In genomic region chr2:103073219-103073982, GRCm38 (mm10) we compare ENCODE assay signal across 8 mouse cellular contexts. TPM values are rescaled to one million over a fixed set of nuclear protein-coding genes. Genes with fewer than 3 reads are reported as not detected.
DNase-seq lines count a peak whose midpoint lies in the region; ATAC-seq and TF ChIP-seq lines count a peak whose summit lies in the region.

TSS of gene Pdhx (minus strand) at chr2:103073513.
TSS of gene Apip (plus strand) at chr2:103073675.

- no peaks in the 10 kb centered on the region for H3K9me3 ChIP-seq in erythroblast, embryonic 14.5 days (ENCODE audit: control insufficient read depth, low read length)
- no peaks in the 10 kb centered on the region for H3K9me3 ChIP-seq in heart, embryonic 11.5 days (replicated peaks; ENCODE audit: control insufficient read depth, low read length)
- no peaks in the 10 kb centered on the region for H3K9me3 ChIP-seq in kidney, embryonic 16.5 days (ENCODE audit: low read length)

- H3K36me3 ChIP-seq in C2C12 (ENCODE audit: control insufficient read depth, insufficient read depth) (no peaks in the 10 kb centered on the region), myocyte (ENCODE audit: control insufficient read depth, insufficient read depth) (no peaks in the 10 kb centered on the region)
- H3K36me3 ChIP-seq in erythroblast, embryonic 14.5 days (ENCODE audit: control insufficient read depth) = peaks cover 31% of the 10 kb centered on the region
- H3K36me3 ChIP-seq in heart, embryonic 11.5 days (ENCODE audit: control insufficient read depth, insufficient read depth, low read length) = no peaks in the 10 kb centered on the region
- no peaks in the 10 kb centered on the region for H3K36me3 ChIP-seq in kidney, embryonic 16.5 days (ENCODE audit: insufficient read depth, low read length)
- H3K36me3 ChIP-seq in liver, adult 2 months (ENCODE audit: control insufficient read depth, insufficient read depth, low read length) = no peaks in the 10 kb centered on the region
- H3K36me3 ChIP-seq in splenic B cell, adult 2 months (ENCODE audit: control insufficient read depth, insufficient read depth, low read length, poor library complexity, severe bottlenecking) = no peaks in the 10 kb centered on the region

- no peaks in the 10 kb centered on the region for H3K27me3 ChIP-seq in C2C12 (ENCODE audit: control insufficient read depth, insufficient read depth, insufficient read length)
- no peaks in the 10 kb centered on the region for H3K27me3 ChIP-seq in erythroblast, embryonic 14.5 days (ENCODE audit: control insufficient read depth)
- H3K27me3 ChIP-seq in heart, embryonic 11.5 days (ENCODE audit: control insufficient read depth, insufficient read depth, low read length) = no peaks in the 10 kb centered on the region
- no peaks in the 10 kb centered on the region for H3K27me3 ChIP-seq in kidney, embryonic 16.5 days (ENCODE audit: insufficient read depth, low read length)
- H3K27me3 ChIP-seq in liver, adult 2 months (ENCODE audit: control insufficient read depth, insufficient read depth, low read length) = no peaks in the 10 kb centered on the region
- H3K27me3 ChIP-seq in myocyte (ENCODE audit: control insufficient read depth, insufficient read depth, insufficient read length) = no peaks in the 10 kb centered on the region
- no peaks in the 10 kb centered on the region for H3K27me3 ChIP-seq in splenic B cell, adult 2 months (ENCODE audit: control insufficient read depth, insufficient read depth, low read length, poor library complexity, severe bottlenecking)

- H3K27ac ChIP-seq in heart, embryonic 11.5 days (ENCODE audit: low read depth, low read length) = peak within 1 kb of the TSS; percentile 84
- H3K27ac ChIP-seq in kidney, embryonic 16.5 days (ENCODE audit: low read length) = peak within 1 kb of the TSS; percentile 71
- peak within 1 kb of the TSS; percentile 82 for H3K27ac ChIP-seq in liver, adult 2 months (replicated peaks; ENCODE audit: insufficient read depth, low read depth, low read length)

- peaks cover 48% of the 10 kb centered on the region for H3K4me1 ChIP-seq in erythroblast, embryonic 14.5 days (ENCODE audit: control insufficient read depth)
- peaks cover 8% of the 10 kb centered on the region; the same call in 1 of the 2 replicates for H3K4me1 ChIP-seq in heart, embryonic 11.5 days (ENCODE audit: control insufficient read depth, insufficient read depth, low read length)
- peaks cover 26% of the 10 kb centered on the region for H3K4me1 ChIP-seq in kidney, embryonic 16.5 days (ENCODE audit: insufficient read depth, low read length)
- peaks cover 15% of the 10 kb centered on the region; the same call in 1 of the 2 replicates for H3K4me1 ChIP-seq in liver, adult 2 months (ENCODE audit: control insufficient read depth, insufficient read depth, low read length)

- H3K9ac ChIP-seq in heart, embryonic 11.5 days (ENCODE audit: low read depth, low read length) = peak within 1 kb of the TSS; percentile 89
- H3K9ac ChIP-seq in kidney, embryonic 16.5 days (replicated peaks; ENCODE audit: low read length) = peak within 1 kb of the TSS; percentile 84
- peak within 1 kb of the TSS; percentile 89 for H3K9ac ChIP-seq in liver, adult 2 months (ENCODE audit: low read depth, low read length)

- H3ac ChIP-seq in C2C12 (ENCODE audit: control insufficient read depth, insufficient read length, low read depth) = peak within 1 kb of the TSS; percentile 79
- H3ac ChIP-seq in myocyte (ENCODE audit: control insufficient read depth, insufficient read length) = peak within 1 kb of the TSS; percentile 86

- peak within 1 kb of the TSS; percentile 69 for H3K4me2 ChIP-seq in heart, embryonic 11.5 days
- peak within 1 kb of the TSS; percentile 76 for H3K4me2 ChIP-seq in kidney, embryonic 16.5 days (replicated peaks; ENCODE audit: low read depth, low read length)
- peak within 1 kb of the TSS; percentile 92 for H3K4me2 ChIP-seq in myocyte (ENCODE audit: low read depth)

- peak; percentile 100 for DNase-seq in brain, embryonic 14.5 days (ENCODE audit: low read depth)
- peak; percentile 93 for DNase-seq in liver, adult 2 months (ENCODE audit: extremely low read depth, low read depth, low spot score)
- peak; percentile 99 for DNase-seq in splenic B cell, adult 2 months (ENCODE audit: low read depth, low spot score)

- peak; percentile 99 for ATAC-seq in heart, embryonic 11.5 days (replicated peaks; ENCODE audit: insufficient number of reproducible peaks, low FRiP score, low TSS enrichment)
- peak; percentile 100 for ATAC-seq in kidney, embryonic 16.5 days (ENCODE audit: low FRiP score, low TSS enrichment)

- H3K4me3 ChIP-seq in C2C12 (ENCODE audit: insufficient read depth, poor library complexity, severe bottlenecking) (peak within 1 kb of the TSS; percentile 51), myocyte (peak within 1 kb of the TSS; percentile 81)
- H3K4me3 ChIP-seq in erythroblast, embryonic 14.5 days (replicated peaks) = peak within 1 kb of the TSS; percentile 86
- peak within 1 kb of the TSS; percentile 93 for H3K4me3 ChIP-seq in heart, embryonic 11.5 days (ENCODE audit: low read depth, low read length)
- H3K4me3 ChIP-seq in kidney, embryonic 16.5 days (ENCODE audit: low read length) = peak within 1 kb of the TSS; percentile 84
- peak within 1 kb of the TSS; percentile 78 for H3K4me3 ChIP-seq in liver, adult 2 months (ENCODE audit: insufficient read depth, low read depth, low read length)

- H3K79me3 ChIP-seq in C2C12 (ENCODE audit: low read depth) = peaks cover 19% of the 10 kb centered on the region

- H3K79me2 ChIP-seq in C2C12 (ENCODE audit: control insufficient read depth, insufficient read depth) (peaks cover 59% of the 10 kb centered on the region), myocyte (ENCODE audit: control insufficient read depth, insufficient read depth) (peaks cover 46% of the 10 kb centered on the region)
- H3K79me2 ChIP-seq in liver, adult 2 months (ENCODE audit: control insufficient read depth, insufficient read depth, low read length) = peaks cover 29% of the 10 kb centered on the region

- TF ChIP-seq POLR2A in brain, embryonic 14.5 days (IDR thresholded peaks at IDR 0.05; ENCODE audit: borderline replicate concordance, extremely low read depth, insufficient read depth, insufficient read length, poor library complexity, severe bottlenecking) = peak; percentile 85; the same call in 1 of the 2 replicates
- TF ChIP-seq POLR2A in liver, adult 2 months (IDR thresholded peaks at IDR 0.05; ENCODE audit: extremely low read depth, insufficient read depth, low read length) = peak; percentile 93
- peak; percentile 71 for TF ChIP-seq POLR2A in myocyte (IDR thresholded peaks at IDR 0.05; ENCODE audit: insufficient read length, low read depth)

- whole genome bisulfite sequencing in heart, embryonic 11.5 days (ENCODE audit: insufficient replicate concordance) = under 1% methylated on average over 55 of the region's 55 CpGs
- WGBS in kidney, embryonic 16.5 days = under 1% methylated on average over 55 of the region's 55 CpGs
- under 1% methylated on average over 55 of the region's 55 CpGs for WGBS in liver, adult 2 months

- TF ChIP-seq CTCF in C2C12 (IDR thresholded peaks at IDR 0.05; ENCODE audit: control insufficient read depth, insufficient read depth, insufficient read length) = no peak
- TF ChIP-seq CTCF in brain, embryonic 14.5 days (IDR thresholded peaks at IDR 0.05; ENCODE audit: borderline replicate concordance, extremely low read depth, insufficient read depth, insufficient read length) = no peak
- no peak for TF ChIP-seq CTCF in liver, adult 2 months (IDR thresholded peaks at IDR 0.05; ENCODE audit: low read depth, low read length)

TF ChIP-seq in C2C12, 6 proteins besides CTCF, POLR2A, EP300 and RAD21:
- TF ChIP-seq MYOG (IDR thresholded peaks at IDR 0.05; ENCODE audit: control insufficient read depth, extremely low read depth, insufficient read length) (no peak), MAX (IDR thresholded peaks at IDR 0.05) (peak; percentile 37)

TF ChIP-seq in myocyte, 11 proteins besides CTCF, POLR2A, EP300 and RAD21:
- TF ChIP-seq TCF3 (IDR thresholded peaks at IDR 0.05; ENCODE audit: insufficient read length, low read depth) (no peak), POLR2AphosphoS2 (IDR thresholded peaks at IDR 0.05; ENCODE audit: insufficient read length, low read depth) (peak; percentile 60), SRF (IDR thresholded peaks at IDR 0.05; ENCODE audit: control insufficient read depth, insufficient read length, low read depth) (peak; percentile 79)

RNA-seq across cellular contexts. Expression of gene Pdhx, which starts in this region (rescaled TPM):
- polyA plus RNA-seq in C2C12 (2012; fragmentation: generic; extraction: Trizol) (17.2 TPM), myocyte (2012; fragmentation: generic; extraction: Trizol) (37.4 TPM)
- polyA plus RNA-seq in brain, embryonic 14.5 days (2012; rRNA removed) = 46.9 and 47.6 TPM in 2 replicates
- 0.16 and 0.39 TPM in 2 replicates for polyA plus RNA-seq in erythroblast, embryonic 14.5 days (2012)
- polyA plus RNA-seq in heart, embryonic 11.5 days (2014; fragmentation: Nextera tagmentation; extraction: Ambion mirVana) = 51.0 and 59.7 TPM in 2 replicates
- polyA plus RNA-seq in kidney, embryonic 16.5 days (2015; fragmentation: Nextera tagmentation; extraction: Ambion mirVana) = 42.8 and 46.7 TPM in 2 replicates
- 16.9 and 24.0 TPM in 2 replicates for total RNA-seq in liver, adult 2 months (2014; rRNA removed)
- 18.4 and 19.2 TPM in 2 replicates for polyA plus RNA-seq in liver, adult 2 months (2012; rRNA removed)

RNA-seq across cellular contexts. Expression of gene Apip, which starts in this region (rescaled TPM):
- polyA plus RNA-seq in C2C12 (2012; fragmentation: generic; extraction: Trizol) (27.7 TPM), myocyte (2012; fragmentation: generic; extraction: Trizol) (46.4 TPM)
- polyA plus RNA-seq in brain, embryonic 14.5 days (2012; rRNA removed) = 29.2 and 34.1 TPM in 2 replicates
- polyA plus RNA-seq in erythroblast, embryonic 14.5 days (2012) = 2.0 and 2.2 TPM in 2 replicates
- polyA plus RNA-seq in heart, embryonic 11.5 days (2014; fragmentation: Nextera tagmentation; extraction: Ambion mirVana) = 69.4 and 70.2 TPM in 2 replicates
- 60.5 and 68.1 TPM in 2 replicates for polyA plus RNA-seq in kidney, embryonic 16.5 days (2015; fragmentation: Nextera tagmentation; extraction: Ambion mirVana)
- 22.5 and 30.3 TPM in 2 replicates for total RNA-seq in liver, adult 2 months (2014; rRNA removed)
- polyA plus RNA-seq in liver, adult 2 months (2012; rRNA removed) = 12.5 and 13.6 TPM in 2 replicates

Comparison
In these comparisons a context has a peak if more than half of its experiments do, and no peak if none do; other contexts are left out.
1. Peak in every context shown above with its lines: DNase-seq, ATAC-seq, H3K4me3 ChIP-seq and H3K27ac ChIP-seq.
2. RNA of gene Pdhx (polyA plus RNA-seq): 51.0 to 59.7 TPM in heart, embryonic 11.5 days, 46.9 to 47.6 TPM in brain, embryonic 14.5 days, 42.8 to 46.7 TPM in kidney, embryonic 16.5 days, 37.4 TPM in myocyte (single experiment), 18.4 to 19.2 TPM in liver, adult 2 months and 17.2 TPM in C2C12 (single experiment); 0.16 to 0.39 TPM in erythroblast, embryonic 14.5 days; every median in the first group is over 10 times any median in the second.